Comparison of ENCODE assay signal across 22 mouse cellular contexts in genomic region chr12:94488721-94489120, GRCm38 (mm10).
A peak's percentile ranks its signal among the peaks of the same experiment; 100 is the strongest.
DNase-seq lines count a peak whose midpoint lies in the region; ATAC-seq and TF ChIP-seq lines count a peak whose summit lies in the region.
"Had no signal": no experiment of that assay in that cellular context is flagged by ENCODE, and none has a peak within 500 bp of the region (broad histone marks: within the 10 kb centered on the region; RNA-seq: fewer than 3 reads in every experiment).

No protein-coding gene starts in this region.

- 0 out of 2 replicates have a peak, but pooled peaks have one; percentile 8 for TF ChIP-seq CTCF in heart, adult 2 months (IDR thresholded peaks at IDR 0.05)
- TF ChIP-seq CTCF in kidney, adult 2 months (conservative IDR thresholded peaks at IDR 0.05; ENCODE audit: insufficient read depth, insufficient read length, low read depth, low read length), result no peak

- H3K4me2 ChIP-seq in heart, embryonic 12.5 days, result no peak overlapping the region
- no peak overlapping the region for H3K4me2 ChIP-seq in kidney, embryonic 16.5 days (replicated peaks; ENCODE audit: low read depth, low read length)
- H3K4me2 ChIP-seq: embryonic facial prominence, embryonic 13.5 days; embryonic facial prominence, embryonic 15.5 days; forebrain, embryonic 12.5 days had no signal

- intact Hi-C loops in heart, adult 2 months (cut with DNase I), result loop anchor here (5.0 kb wide), 2 partner anchors 61 to 99 kb away; no protein-coding TSS in a partner anchor

- no peaks in the 10 kb centered on the region for H3K79me2 ChIP-seq in heart, adult 2 months (replicated peaks; ENCODE audit: control insufficient read depth, insufficient read depth, low read length)

- no peak for TF ChIP-seq POLR2A in heart, adult 2 months (IDR thresholded peaks at IDR 0.05; ENCODE audit: insufficient read depth, low read depth, low read length)
- no peak for TF ChIP-seq POLR2A in kidney, adult 2 months (IDR thresholded peaks at IDR 0.05; ENCODE audit: low read depth, low read length)

- no peak overlapping the region; the same call in 1 of the 2 replicates for H3K27ac ChIP-seq in heart, adult 2 months
- no peak overlapping the region for H3K27ac ChIP-seq in heart, embryonic 12.5 days (ENCODE audit: poor library complexity, severe bottlenecking)
- no peak overlapping the region for H3K27ac ChIP-seq in kidney, adult 2 months (ENCODE audit: insufficient read depth, low read depth, low read length)
- no peak overlapping the region for H3K27ac ChIP-seq in kidney, embryonic 16.5 days (ENCODE audit: low read length)
- H3K27ac ChIP-seq: embryonic facial prominence, embryonic 13.5 days; embryonic facial prominence, embryonic 15.5 days; forebrain, embryonic 10.5 days; forebrain, embryonic 12.5 days had no signal

- ATAC-seq in heart, embryonic 12.5 days (ENCODE audit: insufficient number of reproducible peaks, low FRiP score), result no peak
- no peak for ATAC-seq in kidney, embryonic 16.5 days (ENCODE audit: low FRiP score, low TSS enrichment)
- ATAC-seq: forebrain, embryonic 14.5 days had no signal

- H3K9ac ChIP-seq in heart, adult 2 months (ENCODE audit: low read depth, low read length), result no peak overlapping the region
- no peak overlapping the region for H3K9ac ChIP-seq in heart, embryonic 12.5 days
- no peak overlapping the region for H3K9ac ChIP-seq in kidney, embryonic 16.5 days (replicated peaks; ENCODE audit: low read length)
- H3K9ac ChIP-seq: embryonic facial prominence, embryonic 13.5 days; embryonic facial prominence, embryonic 15.5 days; forebrain, embryonic 12.5 days had no signal

- no peak for TF ChIP-seq EP300 in heart, adult 2 months (IDR thresholded peaks at IDR 0.05; ENCODE audit: insufficient read depth, low read depth, low read length)

- 31% methylated on average over 2 of the region's 2 CpGs for WGBS in heart, adult 2 months
- 57% methylated on average over 2 of the region's 2 CpGs for WGBS in heart, embryonic 12.5 days
- 58% methylated on average over 2 of the region's 2 CpGs for WGBS in kidney, adult 2 months
- whole genome bisulfite sequencing in kidney, embryonic 16.5 days, result 58% methylated on average over 2 of the region's 2 CpGs

- H3K9me3 ChIP-seq in heart, embryonic 12.5 days (replicated peaks), result no peaks in the 10 kb centered on the region
- H3K9me3 ChIP-seq in kidney, embryonic 16.5 days (ENCODE audit: low read length), result no peaks in the 10 kb centered on the region
- H3K9me3 ChIP-seq: embryonic facial prominence, embryonic 13.5 days; embryonic facial prominence, embryonic 15.5 days; forebrain, embryonic 10.5 days; forebrain, embryonic 12.5 days had no signal

- H3K4me1 ChIP-seq in heart, adult 2 months (ENCODE audit: control insufficient read depth, insufficient read depth, low read length), result no peaks in the 10 kb centered on the region
- H3K4me1 ChIP-seq in heart, embryonic 12.5 days (replicated peaks), result no peaks in the 10 kb centered on the region
- no peaks in the 10 kb centered on the region for H3K4me1 ChIP-seq in kidney, adult 2 months (ENCODE audit: control insufficient read depth, insufficient read depth, low read length)
- no peaks in the 10 kb centered on the region for H3K4me1 ChIP-seq in kidney, embryonic 16.5 days (ENCODE audit: insufficient read depth, low read length)
- H3K4me1 ChIP-seq: embryonic facial prominence, embryonic 13.5 days; embryonic facial prominence, embryonic 15.5 days; forebrain, embryonic 10.5 days; forebrain, embryonic 12.5 days had no signal

- H3K27me3 ChIP-seq in heart, adult 2 months (ENCODE audit: control insufficient read depth, insufficient read depth, low read length), result no peaks in the 10 kb centered on the region
- no peaks in the 10 kb centered on the region for H3K27me3 ChIP-seq in heart, embryonic 12.5 days (replicated peaks)
- H3K27me3 ChIP-seq in kidney, adult 2 months (replicated peaks; ENCODE audit: control insufficient read depth, insufficient read depth, low read length), result no peaks in the 10 kb centered on the region
- H3K27me3 ChIP-seq in kidney, embryonic 16.5 days (ENCODE audit: insufficient read depth, low read length), result no peaks in the 10 kb centered on the region
- H3K27me3 ChIP-seq: embryonic facial prominence, embryonic 13.5 days; embryonic facial prominence, embryonic 15.5 days; forebrain, embryonic 12.5 days had no signal

- no peak for DNase-seq in heart, adult 2 months
- DNase-seq in kidney, adult 2 months, result peak; percentile 15
- DNase-seq in kidney, postnatal 10 days, result peak; percentile 15
- DNase-seq in kidney, postnatal 36 days, result no peak
- DNase-seq: adrenal gland, adult 2 months; adrenal gland, postnatal 10 days; adrenal gland, postnatal 25 days; cerebellum, adult 11 months; cerebellum, adult 18-20 months; cerebellum, adult 8-10 months; cerebellum, adult 9-11 months; cerebellum, postnatal 14 days; cerebellum, postnatal 36 days; embryo, embryonic 11 days had no signal

- no peaks in the 10 kb centered on the region for H3K36me3 ChIP-seq in heart, adult 2 months (ENCODE audit: control insufficient read depth, insufficient read depth, low read length)
- no peaks in the 10 kb centered on the region for H3K36me3 ChIP-seq in heart, embryonic 12.5 days
- no peaks in the 10 kb centered on the region for H3K36me3 ChIP-seq in kidney, adult 2 months (ENCODE audit: control insufficient read depth, insufficient read depth, low read length)
- H3K36me3 ChIP-seq in kidney, embryonic 16.5 days (ENCODE audit: insufficient read depth, low read length), result no peaks in the 10 kb centered on the region
- H3K36me3 ChIP-seq: embryonic facial prominence, embryonic 13.5 days; embryonic facial prominence, embryonic 15.5 days; forebrain, embryonic 10.5 days; forebrain, embryonic 12.5 days had no signal

- no peak overlapping the region for H3K4me3 ChIP-seq in heart, adult 2 months
- H3K4me3 ChIP-seq in heart, embryonic 12.5 days, result no peak overlapping the region
- H3K4me3 ChIP-seq in kidney, adult 2 months (ENCODE audit: insufficient read depth, low read depth, low read length), result no peak overlapping the region
- H3K4me3 ChIP-seq in kidney, embryonic 16.5 days (ENCODE audit: low read length), result no peak overlapping the region
- H3K4me3 ChIP-seq: embryonic facial prominence, embryonic 13.5 days; embryonic facial prominence, embryonic 15.5 days; erythroblast, embryonic 14.5 days; forebrain, embryonic 10.5 days; forebrain, embryonic 12.5 days had no signal

Comparison
In these comparisons a context has a peak if more than half of its experiments do, and no peak if none do; other contexts are left out.
1. DNase-seq: peak in kidney, adult 2 months (single experiment) and kidney, postnatal 10 days (single experiment); none in heart, adult 2 months (0 of 2) and kidney, postnatal 36 days (0 of 2).